Mouse (Mus musculus): Measurements from ENCODE around the gene Rps15.

GRCm38 (mm10) chr10:80242607-80243006 is 49.6 kb upstream of the Rps15 start:
- no peak for TF ChIP-seq CTCF (IDR thresholded peaks at IDR 0.05; ENCODE audit: borderline replicate concordance, control insufficient read depth, extremely low read depth, insufficient read depth, low read length, poor library complexity)
- TF ChIP-seq POLR2A (IDR thresholded peaks at IDR 0.05; ENCODE audit: control insufficient read depth, extremely low read depth, insufficient read depth, low read length, poor library complexity), result no peak
